Mouse (Mus musculus): Measurements from ENCODE around the gene Ccser1.

DNA sequence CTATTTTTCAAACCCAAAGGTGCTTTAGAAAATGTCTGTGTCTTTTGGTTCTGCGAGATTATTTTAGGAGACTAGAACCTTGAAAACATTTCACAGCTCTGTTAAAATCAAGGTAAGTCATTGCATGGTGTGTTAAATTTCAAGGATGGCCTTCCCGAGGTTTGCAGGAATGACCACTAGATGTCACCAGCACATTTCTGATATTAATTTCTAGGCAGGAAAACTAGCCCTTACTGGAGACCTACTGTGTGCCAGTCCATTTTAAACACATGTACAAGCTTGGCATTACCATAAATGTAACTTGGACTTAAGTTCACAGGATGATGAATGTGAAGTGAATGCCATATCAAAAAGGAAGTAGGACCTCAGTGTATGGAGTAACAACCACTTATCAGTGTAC is 798.3 kb downstream of the Ccser1 start:
- TF ChIP-seq POLR2A (IDR thresholded peaks at IDR 0.05; ENCODE audit: low read depth, low read length) (no peak), CTCF (IDR thresholded peaks at IDR 0.05; ENCODE audit: borderline replicate concordance, insufficient read depth, low read length) (no peak)

Measured in embryonic fibroblast, embryonic 13.5 days (primary cell).